Mouse (Mus musculus) heart, embryonic 10.5 days (tissue): ENCODE measurements around the gene B3gat1. TPM values are rescaled to one million over a fixed set of nuclear protein-coding genes. Genes with fewer than 3 reads are reported as not detected.
A peak's percentile ranks its signal among the peaks of the same experiment; 100 is the strongest.

Source experiments
- DNase-seq: peaks from one replicate; pipeline ENCODE4 v3.0.0-alpha.2; 2017; ENCODE audit warnings: low spot score
- H3K27ac ChIP-seq: fragments of 300-500 bp; sonication (generic); 2 replicates; pipeline ENCODE4 v1.5.1; 2016; ENCODE audit warnings: mild to moderate bottlenecking
- H3K27me3 ChIP-seq: fragments of 300-500 bp; sonication (generic); 2 replicates; pipeline ENCODE4 v1.6.1; 2016; ENCODE audit warnings: mild to moderate bottlenecking; ENCODE audit not compliant: poor library complexity, insufficient read depth, severe bottlenecking
- H3K36me3 ChIP-seq: fragments of 300-500 bp; sonication (generic); 2 replicates; pipeline ENCODE4 v1.6.1; 2016; ENCODE audit warnings: mild to moderate bottlenecking, moderate library complexity
- H3K4me1 ChIP-seq: fragments of 300-500 bp; sonication (generic); 2 replicates; pipeline ENCODE4 v1.6.1; 2016; ENCODE audit warnings: mild to moderate bottlenecking
- H3K4me3 ChIP-seq: fragments of 300-500 bp; sonication (generic); 2 replicates; pipeline ENCODE4 v1.5.1; 2016; ENCODE audit warnings: mild to moderate bottlenecking, moderate library complexity
- H3K9me3 ChIP-seq: fragments of 300-500 bp; sonication (generic); 2 replicates; pipeline ENCODE4 v1.6.1; 2016; ENCODE audit warnings: mild to moderate bottlenecking, moderate library complexity
- WGBS: fragments of 180-500 bp; shearing (Covaris S2); methylation state at CpG from one replicate; pipeline ENCODE4 v1.1.7; 2016; 5-methylcytosine and 5-hydroxymethylcytosine counted together
- polyA plus RNA-seq: library from polyadenylated mRNA; unstranded; fragments of >200 nt; fragmentation: Nextera tagmentation; extraction: Ambion mirVana; gene quantifications from 2 replicates; pipeline ENCODE4 v1.2.1, GENCODE M21; 2016

Gene B3gat1
- polyA plus RNA-seq, 1 experiment from 2014 or later, result not detected

DNA sequence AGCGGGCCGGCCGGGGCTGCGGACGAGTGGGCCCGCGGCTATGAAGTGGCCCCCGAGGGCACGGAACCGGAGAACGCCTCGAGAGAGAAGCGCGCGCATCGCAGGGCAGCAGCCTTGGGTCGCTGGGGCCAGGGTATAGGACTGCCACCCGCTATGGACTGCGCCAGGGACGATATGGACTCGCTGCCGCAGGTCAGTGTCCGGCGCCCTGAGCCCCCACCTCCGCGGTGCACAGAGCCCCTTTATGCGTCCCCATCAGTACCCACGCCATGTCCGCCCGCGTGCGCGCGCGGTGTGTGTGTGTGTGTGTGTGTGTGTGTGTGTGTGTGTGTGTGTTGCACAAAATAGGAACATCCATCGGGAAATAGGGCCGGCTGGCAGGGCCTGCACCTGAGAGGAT is 458 bp downstream of the B3gat1 start:
- peaks cover 10% of the 10 kb centered on the region for H3K4me1 ChIP-seq
- no peaks in the 10 kb centered on the region for H3K9me3 ChIP-seq
- no peak for DNase-seq
- H3K4me3 ChIP-seq, result peak overlapping the region; percentile 66
- peaks cover 65% of the 10 kb centered on the region for H3K27me3 ChIP-seq
- WGBS, result 2% methylated on average over 37 of the region's 37 CpGs
- no peaks in the 10 kb centered on the region for H3K36me3 ChIP-seq
- no peak overlapping the region for H3K27ac ChIP-seq

DNA sequence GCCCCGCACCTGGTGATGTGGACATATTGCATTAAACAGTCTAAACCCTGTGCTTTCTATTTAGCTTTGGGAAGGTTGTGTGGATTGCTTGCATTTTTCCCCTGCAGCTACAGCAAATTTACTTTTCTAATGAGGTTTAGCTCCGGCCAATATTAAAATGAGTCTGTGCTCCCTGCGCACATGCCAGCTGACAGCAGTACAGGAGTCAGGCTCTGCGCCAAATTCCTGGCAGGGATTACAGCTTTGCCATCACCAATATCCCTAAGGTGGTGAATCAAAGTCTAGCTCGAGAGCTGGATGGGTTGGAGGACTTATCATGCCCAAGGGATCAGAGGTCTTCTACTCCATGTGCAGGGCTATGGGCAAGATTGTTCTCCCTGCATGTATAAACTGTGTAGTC is 3.6 kb downstream of the B3gat1 start:
- 77% methylated on average over 5 of the region's 5 CpGs for WGBS
- peaks cover 10% of the 10 kb centered on the region for H3K4me1 ChIP-seq
- H3K27ac ChIP-seq, result no peak overlapping the region
- peaks cover 51% of the 10 kb centered on the region for H3K27me3 ChIP-seq
- H3K9me3 ChIP-seq, result no peaks in the 10 kb centered on the region
- no peak overlapping the region for H3K4me3 ChIP-seq
- no peaks in the 10 kb centered on the region for H3K36me3 ChIP-seq
- no peak for DNase-seq

DNA sequence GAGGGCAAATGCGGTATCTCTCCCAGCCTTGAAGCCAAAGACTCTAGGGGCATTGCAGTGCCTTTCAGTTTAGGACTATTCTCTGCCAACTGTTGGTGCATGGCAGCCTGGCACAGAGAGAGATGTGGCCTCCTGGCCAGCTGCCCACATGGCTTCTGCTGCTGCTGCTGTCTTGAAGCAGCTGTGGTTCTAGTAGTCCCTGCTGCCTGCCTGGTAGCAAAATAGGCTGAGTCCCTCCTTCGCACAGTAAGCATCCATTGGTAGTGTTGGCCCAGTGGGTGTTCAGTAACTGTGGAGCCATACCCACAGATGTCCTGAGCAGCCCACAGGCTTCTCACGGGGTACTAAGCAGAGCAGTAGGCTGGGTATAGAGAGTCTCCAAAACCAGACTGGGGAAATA is 9.3 kb downstream of the B3gat1 start:
- WGBS, result 77% methylated on average over 3 of the region's 3 CpGs
- Histone ChIP-seq H3K4me3 (no peak overlapping the region), H3K4me1 (no peaks in the 10 kb centered on the region), H3K27me3 (no peaks in the 10 kb centered on the region), H3K36me3 (no peaks in the 10 kb centered on the region), H3K9me3 (no peaks in the 10 kb centered on the region), H3K27ac (no peak overlapping the region)
- DNase-seq, result no peak

GRCm38 (mm10) chr9:26747121-26747520 is 13.6 kb downstream of the B3gat1 start:
- no peaks in the 10 kb centered on the region for H3K4me1 ChIP-seq
- no peaks in the 10 kb centered on the region for H3K27me3 ChIP-seq
- H3K4me3 ChIP-seq, result no peak overlapping the region
- H3K36me3 ChIP-seq, result no peaks in the 10 kb centered on the region
- WGBS, result 57% methylated on average over 4 of the region's 4 CpGs
- H3K9me3 ChIP-seq, result no peaks in the 10 kb centered on the region
- no peak overlapping the region for H3K27ac ChIP-seq
- no peak for DNase-seq

DNA sequence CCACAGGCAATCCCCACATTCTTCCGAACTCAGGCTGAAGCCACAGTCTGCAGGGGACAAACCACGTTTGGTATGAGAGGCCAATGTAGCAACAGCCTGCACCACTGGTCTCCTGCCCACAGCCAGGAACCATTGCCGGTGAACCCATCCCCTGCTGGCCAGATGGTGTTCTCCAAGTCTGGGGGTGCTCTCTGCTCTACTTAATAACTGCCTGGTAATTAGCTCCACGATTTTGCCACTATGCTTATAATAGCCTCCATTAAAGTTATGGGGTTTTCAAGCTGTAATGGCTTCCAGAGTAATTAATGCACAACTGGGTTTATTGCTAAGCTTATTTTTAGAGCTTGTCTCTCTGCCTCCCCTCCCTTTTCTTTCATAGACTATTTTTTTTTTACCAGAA is 15.4 kb downstream of the B3gat1 start:
- H3K4me3 ChIP-seq, result no peak overlapping the region
- H3K27me3 ChIP-seq, result no peaks in the 10 kb centered on the region
- H3K27ac ChIP-seq, result no peak overlapping the region
- DNase-seq, result no peak
- 75% methylated on average over 4 of the region's 4 CpGs for WGBS
- H3K4me1 ChIP-seq, result no peaks in the 10 kb centered on the region
- H3K9me3 ChIP-seq, result no peaks in the 10 kb centered on the region
- no peaks in the 10 kb centered on the region for H3K36me3 ChIP-seq

DNA sequence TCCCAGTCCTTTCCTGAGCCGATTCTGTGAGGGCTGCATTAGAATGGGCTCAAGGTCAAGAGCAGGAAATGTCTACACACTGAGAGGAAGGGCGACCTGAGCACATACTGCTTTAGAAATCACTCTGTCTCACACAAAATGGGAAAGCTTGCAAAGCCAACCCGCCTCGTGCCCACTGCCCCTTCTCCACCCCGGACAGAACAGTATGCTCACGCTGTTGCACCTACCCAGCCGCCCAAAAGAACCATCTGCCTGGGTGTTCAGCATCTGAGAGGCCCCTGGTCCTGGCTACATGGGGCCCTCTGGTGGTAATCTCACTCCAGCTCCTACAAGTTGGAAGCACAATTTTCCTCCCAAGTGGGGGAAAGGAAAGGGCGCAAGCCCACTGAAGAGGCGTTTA is 26.6 kb downstream of the B3gat1 start:
- WGBS, result 26% methylated on average over 9 of the region's 9 CpGs
- DNase-seq, result no peak

GRCm38 (mm10) chr9:26760576-26760975 is 27.0 kb downstream of the B3gat1 start:
- H3K4me3 ChIP-seq, result no peak overlapping the region
- no peak overlapping the region for H3K27ac ChIP-seq
- H3K36me3 ChIP-seq, result no peaks in the 10 kb centered on the region
- no peaks in the 10 kb centered on the region for H3K9me3 ChIP-seq
- H3K27me3 ChIP-seq, result no peaks in the 10 kb centered on the region
- no peaks in the 10 kb centered on the region for H3K4me1 ChIP-seq
- no peak for DNase-seq
- 70% methylated on average over 5 of the region's 5 CpGs for WGBS

More for the DNA sequence above, 26.6 kb downstream of the B3gat1 start:
- no peaks in the 10 kb centered on the region for H3K9me3 ChIP-seq
- no peaks in the 10 kb centered on the region for H3K4me1 ChIP-seq
- no peak overlapping the region for H3K4me3 ChIP-seq
- no peaks in the 10 kb centered on the region for H3K36me3 ChIP-seq
- H3K27ac ChIP-seq, result no peak overlapping the region
- no peaks in the 10 kb centered on the region for H3K27me3 ChIP-seq

DNA sequence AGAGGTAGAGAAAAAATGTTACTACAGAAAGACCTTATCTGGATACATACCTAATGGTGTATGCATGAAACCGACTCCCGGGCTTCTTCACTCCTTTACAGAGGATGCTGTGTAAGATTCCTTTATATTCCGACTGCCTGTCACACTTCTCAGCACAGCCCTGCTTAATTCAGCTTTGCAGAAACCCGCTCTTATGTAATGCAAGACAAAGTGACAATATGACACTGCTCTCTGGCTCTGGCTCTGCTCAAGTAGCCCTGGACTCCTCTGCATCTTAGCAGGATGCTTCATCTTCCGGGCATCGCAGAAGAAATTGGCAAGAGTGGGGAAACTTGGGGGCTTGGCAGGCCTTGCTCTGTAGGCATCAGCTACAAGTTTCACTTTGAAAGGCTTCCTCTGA is 28.9 kb downstream of the B3gat1 start:
- 80% methylated on average over 6 of the region's 6 CpGs for WGBS
- H3K4me3 ChIP-seq, result no peak overlapping the region
- DNase-seq, result no peak
- H3K4me1 ChIP-seq, result no peaks in the 10 kb centered on the region
- H3K27me3 ChIP-seq, result no peaks in the 10 kb centered on the region
- H3K36me3 ChIP-seq, result no peaks in the 10 kb centered on the region
- H3K27ac ChIP-seq, result no peak overlapping the region
- no peaks in the 10 kb centered on the region for H3K9me3 ChIP-seq

DNA sequence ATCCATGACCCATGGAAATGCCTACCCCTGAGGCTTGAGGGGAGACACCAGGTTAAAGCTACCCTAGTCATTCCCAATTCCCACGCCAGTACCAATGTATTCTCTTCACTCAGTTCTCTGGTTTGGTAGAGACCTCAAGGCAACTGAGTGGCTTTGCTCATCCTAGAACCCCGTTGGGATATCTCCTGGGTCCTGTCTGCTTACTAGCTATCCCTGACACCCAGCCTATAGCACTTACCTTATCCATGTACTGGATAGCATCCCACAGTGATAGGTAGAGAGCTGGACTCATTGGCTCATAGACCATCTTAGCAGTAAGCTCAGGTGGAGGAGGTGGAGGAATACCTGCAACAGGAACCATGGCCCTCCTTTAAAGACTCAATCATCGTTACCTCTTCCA is 34.7 kb downstream of the B3gat1 start:
- Histone ChIP-seq H3K27me3 (no peaks in the 10 kb centered on the region), H3K4me3 (no peak overlapping the region)
- WGBS, result 79% methylated on average over 3 of the region's 3 CpGs

DNA sequence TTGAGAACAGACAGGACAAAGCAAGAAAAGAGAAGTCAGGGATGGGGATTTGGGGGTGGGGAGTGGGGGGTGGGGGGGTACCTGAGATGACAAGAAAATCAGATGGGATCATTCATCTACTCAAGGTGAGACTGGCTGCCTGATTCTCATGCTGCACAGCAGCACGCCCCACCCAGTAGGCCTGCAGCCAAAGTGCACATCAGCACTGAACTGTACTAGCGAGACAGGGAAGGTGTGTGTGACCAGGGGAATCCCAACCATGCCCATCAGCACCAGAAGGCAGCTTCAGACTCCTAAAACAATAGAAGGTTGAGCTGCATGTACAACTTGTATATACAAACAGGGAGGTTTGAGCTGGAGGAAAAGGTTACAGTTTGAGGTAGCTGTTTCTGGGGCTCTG is 42.2 kb downstream of the B3gat1 start:
- no peaks in the 10 kb centered on the region for H3K36me3 ChIP-seq
- no peak overlapping the region for H3K27ac ChIP-seq
- DNase-seq, result no peak
- no peaks in the 10 kb centered on the region for H3K9me3 ChIP-seq
- no peaks in the 10 kb centered on the region for H3K27me3 ChIP-seq
- 61% methylated on average over 2 of the region's 2 CpGs for WGBS
- H3K4me3 ChIP-seq, result no peak overlapping the region
- H3K4me1 ChIP-seq, result no peaks in the 10 kb centered on the region

More for the DNA sequence above, 34.7 kb downstream of the B3gat1 start:
- no peak for DNase-seq
- no peaks in the 10 kb centered on the region for H3K4me1 ChIP-seq
- H3K9me3 ChIP-seq, result no peaks in the 10 kb centered on the region
- no peak overlapping the region for H3K27ac ChIP-seq
- no peaks in the 10 kb centered on the region for H3K36me3 ChIP-seq

GRCm38 (mm10) chr9:26776122-26776902 is 42.8 kb downstream of the B3gat1 start:
- 57% methylated on average over 6 of the region's 6 CpGs for WGBS
- Histone ChIP-seq H3K4me1 (no peaks in the 10 kb centered on the region), H3K4me3 (no peak overlapping the region), H3K36me3 (no peaks in the 10 kb centered on the region), H3K27me3 (no peaks in the 10 kb centered on the region), H3K27ac (no peak overlapping the region), H3K9me3 (no peaks in the 10 kb centered on the region)
- DNase-seq, result no peak

- WGBS, result 82% methylated on average over 7 of the region's 7 CpGs
- Histone ChIP-seq H3K27ac (no peak overlapping the region), H3K27me3 (no peaks in the 10 kb centered on the region), H3K4me1 (no peaks in the 10 kb centered on the region), H3K9me3 (no peaks in the 10 kb centered on the region), H3K36me3 (no peaks in the 10 kb centered on the region), H3K4me3 (no peak overlapping the region)
- no peak for DNase-seq
Observed at GRCm38 (mm10) chr9:26778421-26778820, 44.9 kb downstream of the B3gat1 start.

GRCm38 (mm10) chr9:26783414-26783975 is 50.0 kb downstream of the B3gat1 start:
- Histone ChIP-seq H3K36me3 (no peaks in the 10 kb centered on the region), H3K4me1 (no peaks in the 10 kb centered on the region), H3K27me3 (no peaks in the 10 kb centered on the region), H3K4me3 (peak overlapping the region; percentile 36), H3K27ac (no peak overlapping the region), H3K9me3 (no peaks in the 10 kb centered on the region)
- no peak for DNase-seq
- 27% methylated on average over 7 of the region's 7 CpGs for WGBS

DNA sequence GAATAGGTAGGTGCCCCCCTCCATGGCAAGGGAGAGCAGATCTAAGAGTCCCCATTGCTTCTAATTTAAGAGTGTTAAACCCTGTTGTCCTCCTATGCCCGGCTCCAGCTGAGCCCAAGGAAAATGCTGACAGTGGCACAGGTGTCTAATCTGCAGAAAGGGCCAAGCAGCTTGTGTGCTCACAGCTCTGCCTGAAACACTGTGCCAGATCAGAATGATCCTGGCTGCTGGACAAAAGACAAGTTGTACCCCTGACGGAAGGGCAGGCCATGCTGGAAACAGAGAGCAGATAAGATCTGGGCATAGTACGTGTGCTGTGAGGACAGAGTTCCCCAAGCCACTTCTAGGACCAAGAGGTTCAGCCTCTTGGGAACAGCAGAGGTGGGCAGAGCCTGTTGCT is 59.3 kb downstream of the B3gat1 start:
- Histone ChIP-seq H3K4me1 (no peaks in the 10 kb centered on the region), H3K36me3 (no peaks in the 10 kb centered on the region), H3K27ac (no peak overlapping the region), H3K9me3 (no peaks in the 10 kb centered on the region), H3K4me3 (no peak overlapping the region), H3K27me3 (no peaks in the 10 kb centered on the region)
- DNase-seq, result no peak
- WGBS, result 51% methylated on average over 3 of the region's 3 CpGs
